Mouse (Mus musculus): ENCODE measurements around the gene F5.

The F5 gene

DNA sequence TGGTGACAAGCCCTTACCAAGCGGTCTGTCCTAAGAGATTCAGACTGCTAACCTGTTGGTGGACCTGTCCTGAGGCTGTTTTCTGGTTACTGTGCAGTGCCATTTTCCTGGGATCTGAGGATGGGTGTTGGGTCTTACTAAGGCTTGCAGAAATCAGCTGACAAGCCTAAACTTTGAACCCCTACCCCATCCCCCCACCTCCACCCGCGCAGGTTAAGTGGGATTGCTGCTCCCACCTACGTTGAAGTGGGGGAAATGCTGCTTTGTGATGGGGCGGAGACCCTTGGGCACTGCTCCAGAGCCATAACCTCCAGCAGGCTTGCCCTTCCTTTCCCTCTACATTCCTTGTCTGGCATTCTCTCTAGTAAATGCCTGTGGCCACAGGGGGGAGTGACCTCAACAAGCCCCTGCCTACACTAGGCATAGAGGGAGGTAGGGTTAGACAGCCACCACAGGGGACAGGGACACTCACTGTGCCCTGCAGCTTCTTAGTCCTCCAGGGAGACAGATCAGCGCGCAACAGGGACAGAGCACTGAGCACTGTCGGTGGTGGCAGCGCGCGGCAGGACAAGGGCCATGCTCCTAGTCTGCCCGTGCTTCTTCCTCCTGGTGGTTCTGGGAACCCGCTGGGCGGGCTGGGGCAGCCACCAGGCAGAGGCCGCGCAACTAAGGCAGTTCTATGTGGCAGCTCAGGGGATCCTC lies at the start of gene F5:
Gene F5 (plus strand): TSS at position 452 of the 702 bp plus-strand sequence.
- DNase-seq (ENCODE audit: low spot score) = no peak

DNA sequence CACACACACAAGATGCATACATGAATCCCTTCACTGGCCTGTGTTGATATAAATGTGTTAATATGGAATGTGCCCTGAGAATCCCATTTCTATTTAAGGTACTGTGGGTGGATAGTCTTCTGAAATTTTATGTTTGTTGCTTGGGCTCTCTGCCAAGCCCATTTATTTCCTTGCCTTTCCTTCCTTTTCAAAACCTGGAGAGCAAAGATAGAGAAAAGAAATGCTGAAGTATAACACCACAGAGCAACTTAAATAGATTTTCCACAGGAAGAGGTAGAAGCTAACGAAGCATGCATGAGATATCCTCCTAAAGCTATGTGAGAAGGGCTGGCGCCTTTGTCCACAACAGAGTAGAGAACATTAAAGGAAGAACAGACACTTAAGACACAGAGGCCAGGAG lies 41.9 kb upstream of the F5 start:
- no peak for DNase-seq (ENCODE audit: low spot score)

GRCm38 (mm10) chr1:164110591-164111329 lies 40.9 kb upstream of the F5 start:
- no peak for DNase-seq (ENCODE audit: low spot score)

DNA sequence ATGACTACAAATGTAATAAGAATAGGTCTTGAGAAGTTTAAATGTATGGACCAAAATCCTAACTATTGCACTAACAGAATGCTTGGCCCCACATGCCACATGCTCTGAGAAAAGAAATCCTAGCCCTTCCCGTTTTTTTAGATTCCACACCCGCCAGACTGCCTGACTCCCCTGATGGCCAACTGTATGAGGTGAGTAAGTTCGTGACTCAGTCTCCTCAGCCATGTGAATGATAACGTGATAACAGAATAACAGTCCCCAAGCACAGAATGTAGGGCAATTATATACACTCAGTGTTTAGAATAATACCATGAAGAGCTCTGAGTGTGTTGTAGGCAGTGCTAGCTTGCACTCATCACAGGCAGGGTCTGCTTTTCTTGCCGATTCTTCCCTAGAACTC lies 37.4 kb upstream of the F5 start:
- DNase-seq (ENCODE audit: low spot score) = no peak

GRCm38 (mm10) chr1:164114947-164115493 lies 36.6 kb upstream of the F5 start, which contains the start of gene Selp:
TSS of gene Selp (plus strand) at chr1:164115264.
- no peak for DNase-seq (ENCODE audit: low spot score)

- no peak for DNase-seq (ENCODE audit: low spot score)
These were observed 36.0 kb upstream of the F5 start for GRCm38 (mm10) chr1:164115647-164116046.

- no peak for DNase-seq (ENCODE audit: low spot score)
These were observed 33.8 kb upstream of the F5 start for GRCm38 (mm10) chr1:164117869-164118268.

- DNase-seq (ENCODE audit: low spot score) = no peak
These were observed 31.5 kb upstream of the F5 start for GRCm38 (mm10) chr1:164119892-164120776.

DNA sequence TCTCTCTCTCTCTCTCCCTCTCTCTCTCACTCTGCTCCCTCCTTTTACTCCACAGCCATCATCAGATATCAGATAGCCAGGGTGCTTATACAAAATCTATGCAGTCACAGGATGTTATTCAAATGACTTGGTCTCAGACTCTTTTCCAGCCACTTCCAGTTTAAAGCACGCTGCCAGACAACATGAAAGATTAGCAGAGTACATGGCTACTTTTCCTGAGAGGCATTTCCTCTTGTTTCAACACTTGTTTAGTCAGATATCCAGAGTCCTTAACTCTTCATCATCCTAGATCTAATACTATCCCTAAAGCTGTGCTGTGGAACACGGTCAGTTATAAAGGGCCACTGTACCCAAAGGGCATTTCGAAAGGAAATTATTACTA lies 30.9 kb upstream of the F5 start:
- no peak for DNase-seq (ENCODE audit: low spot score)

DNA sequence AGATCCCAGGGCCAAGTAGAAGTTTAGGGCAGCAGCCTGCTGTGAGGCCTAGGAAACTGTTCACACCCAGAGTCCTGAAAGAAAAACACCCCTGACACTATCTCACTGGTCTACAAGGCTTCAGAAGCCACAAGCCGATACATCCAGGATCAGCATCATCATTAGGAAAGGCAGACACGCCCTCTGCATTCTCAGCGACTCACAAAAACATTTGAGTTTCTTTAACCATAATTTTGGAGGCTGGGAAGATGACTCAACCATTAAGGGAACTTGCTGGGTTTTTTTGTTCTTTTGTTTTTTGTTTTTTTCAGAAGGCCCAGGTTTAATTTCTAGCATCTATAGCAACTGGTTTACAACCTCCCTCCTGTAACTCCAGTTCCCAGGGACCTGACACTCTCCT lies 27.8 kb upstream of the F5 start:
- DNase-seq (ENCODE audit: low spot score) = no peak

- DNase-seq (ENCODE audit: low spot score) = no peak
These were observed 21.6 kb upstream of the F5 start for GRCm38 (mm10) chr1:164130013-164130412.

DNA sequence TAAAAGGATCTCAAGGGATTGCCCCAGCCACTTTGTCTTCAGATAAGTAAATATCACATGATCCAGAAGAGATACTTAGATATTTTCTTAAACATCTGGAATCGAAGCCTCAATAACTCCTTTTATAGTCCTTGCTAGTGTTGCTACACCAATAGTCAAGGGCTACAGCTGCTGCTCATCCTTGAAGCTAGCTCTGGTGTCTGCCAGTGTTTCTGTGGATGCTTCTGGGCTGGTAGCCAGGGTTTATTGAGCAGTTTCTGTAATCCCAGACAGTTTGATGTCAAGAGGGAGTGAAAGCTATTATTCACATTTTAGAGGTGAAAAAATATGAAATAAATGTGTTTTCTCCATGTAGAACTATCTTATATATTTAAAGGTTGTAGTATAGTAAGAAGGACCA lies 19.0 kb upstream of the F5 start:
- DNase-seq (ENCODE audit: low spot score) = no peak

GRCm38 (mm10) chr1:164134101-164134500 lies 17.5 kb upstream of the F5 start:
- no peak for DNase-seq (ENCODE audit: low spot score)

DNA sequence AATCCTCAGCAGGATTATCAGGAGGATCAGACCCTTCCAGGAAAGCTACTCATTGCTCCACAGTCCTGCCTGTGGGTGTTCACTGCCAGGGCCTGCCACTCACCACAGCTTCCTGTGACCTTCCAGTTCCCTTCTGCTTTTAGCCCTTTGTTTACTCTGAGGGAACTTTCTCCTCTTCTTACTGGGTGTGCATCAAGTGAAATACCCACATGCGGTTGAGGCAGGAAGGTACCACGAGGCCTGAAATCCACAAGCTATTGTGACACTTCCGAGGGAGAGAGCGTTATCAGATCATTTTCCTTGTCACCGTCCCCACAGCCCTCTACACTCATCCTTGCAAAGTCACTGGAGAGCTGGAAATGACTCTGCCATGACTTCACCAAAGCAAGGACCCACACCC lies 16.3 kb upstream of the F5 start:
- no peak for DNase-seq (ENCODE audit: low spot score)

DNA sequence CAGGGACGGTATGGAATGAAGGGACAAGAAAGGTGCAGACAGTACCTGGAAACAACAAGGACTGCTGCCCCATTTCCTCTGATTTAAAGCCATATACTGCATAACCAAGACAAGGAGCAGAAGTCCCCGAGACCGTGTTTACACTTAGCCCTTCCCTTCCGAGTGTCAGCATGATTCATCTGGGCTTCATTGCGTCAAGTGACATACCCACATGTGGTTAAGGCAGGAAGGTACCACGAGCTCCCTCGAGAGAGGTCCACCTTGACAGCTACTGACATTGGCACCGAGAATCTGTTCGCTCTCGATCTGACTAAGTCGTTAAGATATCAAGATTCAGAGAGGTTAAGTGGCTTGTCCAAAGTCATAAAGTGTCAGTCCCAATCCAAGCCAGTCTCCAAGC lies 15.7 kb upstream of the F5 start:
- DNase-seq (ENCODE audit: low spot score) = no peak

GRCm38 (mm10) chr1:164136636-164137035 lies 15.0 kb upstream of the F5 start:
- DNase-seq (ENCODE audit: low spot score) = no peak

DNA sequence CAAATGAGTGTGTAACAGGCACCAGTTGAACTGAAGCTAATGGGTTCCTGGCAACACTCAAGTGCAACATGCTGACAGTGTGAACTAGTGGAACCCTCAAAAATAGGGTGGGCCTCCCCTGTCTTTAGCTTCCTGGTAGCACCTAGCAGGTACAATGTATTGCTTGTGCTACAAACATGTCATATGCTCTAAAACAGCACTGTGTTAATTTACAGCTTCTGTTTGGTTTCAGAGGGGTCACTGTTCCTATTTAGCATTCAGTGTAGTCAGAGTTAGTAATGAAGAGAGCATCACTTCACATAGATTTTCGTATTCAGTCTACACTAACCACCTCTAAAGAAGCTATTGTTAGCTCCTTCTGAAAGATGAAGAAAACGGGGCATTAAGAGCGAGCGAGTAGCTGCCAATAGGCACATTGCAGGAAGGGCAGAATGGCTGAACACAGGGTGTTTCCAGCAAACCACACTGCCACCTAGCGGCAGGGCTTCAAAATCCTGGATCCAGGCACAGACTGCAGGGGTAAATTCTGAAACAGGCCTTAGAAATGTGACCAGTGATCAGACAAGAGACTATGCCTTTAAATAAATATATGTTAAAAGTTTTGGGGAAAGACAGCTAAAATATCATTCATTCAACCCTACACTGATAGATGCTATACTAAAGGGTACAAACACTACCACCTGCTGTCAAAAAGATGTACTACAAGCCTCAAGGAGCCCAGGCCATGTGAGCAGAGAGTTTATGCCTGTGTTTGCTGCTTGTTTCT lies 13.1 kb upstream of the F5 start:
- peak; percentile 82 for DNase-seq (ENCODE audit: low spot score)

DNA sequence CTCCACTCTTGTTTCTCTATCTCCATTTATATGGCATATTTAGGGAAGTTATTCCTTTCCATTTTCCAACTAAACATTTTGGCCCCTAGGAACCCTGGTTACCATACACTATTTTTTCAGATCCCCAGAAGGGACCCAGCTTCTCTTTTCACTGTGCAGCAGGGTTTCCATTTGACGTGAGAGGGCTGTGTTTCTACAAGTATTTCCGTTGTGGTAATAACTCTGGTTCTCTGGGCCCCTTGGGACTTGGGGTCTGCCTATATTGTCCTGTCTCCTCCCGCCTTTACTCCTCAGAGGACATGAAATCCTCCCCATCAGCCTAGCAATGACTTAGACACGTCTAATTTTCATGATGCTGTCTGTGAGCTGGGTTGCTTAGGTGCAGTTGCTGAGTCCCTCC lies 12.2 kb upstream of the F5 start:
- no peak for DNase-seq (ENCODE audit: low spot score)

- no peak for DNase-seq (ENCODE audit: low spot score)
These were observed 2.6 kb upstream of the F5 start for GRCm38 (mm10) chr1:164149083-164149482.

- DNase-seq (ENCODE audit: low spot score) = no peak
These were observed 1.2 kb downstream of the F5 start for GRCm38 (mm10) chr1:164152836-164153235.

DNA sequence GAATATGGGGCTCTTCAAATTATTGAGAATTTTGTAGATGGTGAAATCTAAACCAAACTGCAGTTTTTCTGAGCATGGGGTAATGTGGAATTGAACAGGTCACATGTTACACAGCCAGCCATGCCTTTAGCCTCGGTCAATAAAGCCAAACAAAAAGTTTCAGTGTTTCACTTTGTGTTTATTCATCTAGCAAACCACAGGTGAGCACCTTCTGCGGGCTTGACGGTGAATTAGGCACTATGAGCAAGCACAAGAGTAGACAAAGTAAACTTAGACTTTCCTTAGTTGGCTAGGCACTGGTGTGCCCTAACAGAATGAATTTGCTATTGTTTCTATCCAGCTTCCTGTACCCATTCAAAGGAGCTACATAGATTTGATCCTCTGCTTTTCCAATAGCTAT lies 3.3 kb downstream of the F5 start:
- DNase-seq (ENCODE audit: low spot score) = no peak

DNA sequence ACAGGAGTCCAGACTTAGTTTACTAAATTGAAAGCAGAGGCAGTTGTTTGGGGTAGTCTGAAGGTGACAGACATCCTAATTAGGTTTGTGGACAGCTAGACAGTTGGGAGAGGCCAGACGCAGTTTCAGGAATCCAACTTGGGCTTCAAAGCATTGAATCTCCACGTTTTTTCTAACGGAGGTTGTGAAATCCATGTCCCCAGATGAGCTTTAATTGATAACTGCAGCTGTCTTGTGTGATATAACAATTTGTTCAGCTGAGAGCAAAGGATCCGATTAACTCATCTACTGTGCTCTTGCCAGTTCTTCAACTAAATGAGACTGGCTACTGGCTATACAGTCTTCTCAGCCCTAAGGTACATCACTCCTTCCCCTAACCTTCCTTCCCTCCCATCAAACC lies 6.9 kb downstream of the F5 start:
- DNase-seq (ENCODE audit: low spot score) = no peak

Data from urinary bladder, postnatal 25 days (tissue).